Mouse (Mus musculus): Measurements from ENCODE around the gene Olfr1155.

GRCm38 (mm10) chr2:87953000-87953399, 8.1 kb upstream of the Olfr1155 start, which contains the start of gene Olfr1156:
- TF ChIP-seq POLR2A (IDR thresholded peaks at IDR 0.05; ENCODE audit: borderline replicate concordance, extremely low read depth, insufficient read depth, insufficient read length, poor library complexity, severe bottlenecking) (no peak), CTCF (IDR thresholded peaks at IDR 0.05; ENCODE audit: borderline replicate concordance, extremely low read depth, insufficient read depth, insufficient read length) (no peak)
